Mouse (Mus musculus) lung, postnatal 0 days (tissue): ENCODE results near the gene Rinl.

ENCODE experiments used
- CTCF ChIP-seq: IDR thresholded peaks from 2 replicates; pipeline ENCODE4 v1.5.1; 2016; ENCODE audit warnings: antibody characterized with exemption, mild to moderate bottlenecking
- EP300 ChIP-seq: IDR thresholded peaks from 2 replicates; pipeline ENCODE4 v1.6.1; 2016; ENCODE audit warnings: antibody characterized with exemption, mild to moderate bottlenecking, control low read depth

- TF ChIP-seq CTCF (no peak), EP300 (no peak)
Measured at GRCm38 (mm10) chr7:28771867-28772266, 16.9 kb upstream of the Rinl start.
